Mouse (Mus musculus): ENCODE measurements around the gene Gpr158. TPM values are rescaled to one million over a fixed set of nuclear protein-coding genes. Genes with fewer than 3 reads are reported as not detected.

Gpr158 gene
- not detected in 2 replicates for polyA plus RNA-seq (2012; rRNA removed)

GRCm38 (mm10) chr2:21367345-21368111, at the start of gene Gpr158:
Gene Gpr158 (plus strand): TSS chr2:21367542.
- 6% methylated on average over 43 of the region's 43 CpGs for WGBS
- Histone ChIP-seq H3K4me3 (replicated peaks; ENCODE audit: extremely low read depth, low read depth, low read length) (no peak within 1 kb of the TSS), H3K4me1 (ENCODE audit: control insufficient read depth, insufficient read depth, low read length) (no peaks in the 10 kb centered on the region)
- TF ChIP-seq POLR2A (IDR thresholded peaks at IDR 0.05; ENCODE audit: borderline replicate concordance, extremely low read depth, low read depth, low read length): no peak
- TF ChIP-seq CTCF (IDR thresholded peaks at IDR 0.05; ENCODE audit: insufficient read depth, low read length): no peak
- DNase-seq: peak; percentile 14

GRCm38 (mm10) chr2:21343821-21344220, 23.5 kb upstream of the Gpr158 start:
- Histone ChIP-seq H3K4me1 (ENCODE audit: control insufficient read depth, insufficient read depth, low read length) (no peaks in the 10 kb centered on the region), H3K4me3 (replicated peaks; ENCODE audit: extremely low read depth, low read depth, low read length) (no peak overlapping the region)
- TF ChIP-seq POLR2A (IDR thresholded peaks at IDR 0.05; ENCODE audit: borderline replicate concordance, extremely low read depth, low read depth, low read length): no peak
- TF ChIP-seq CTCF (IDR thresholded peaks at IDR 0.05; ENCODE audit: insufficient read depth, low read length): no peak
- DNase-seq: no peak
- WGBS: 73% methylated on average over 5 of the region's 5 CpGs

- Histone ChIP-seq H3K4me3 (replicated peaks; ENCODE audit: extremely low read depth, low read depth, low read length) (no peak overlapping the region), H3K4me1 (ENCODE audit: control insufficient read depth, insufficient read depth, low read length) (no peaks in the 10 kb centered on the region)
- 14% methylated on average over 44 of the region's 44 CpGs for WGBS
- TF ChIP-seq POLR2A (IDR thresholded peaks at IDR 0.05; ENCODE audit: borderline replicate concordance, extremely low read depth, low read depth, low read length) (no peak), CTCF (IDR thresholded peaks at IDR 0.05; ENCODE audit: insufficient read depth, low read length) (no peak)
- DNase-seq: no peak
Measured at GRCm38 (mm10) chr2:21368351-21369170, 1.2 kb downstream of the Gpr158 start.

GRCm38 (mm10) chr2:21369171-21369485, 1.8 kb downstream of the Gpr158 start:
- WGBS: 42% methylated on average over 6 of the region's 6 CpGs
- DNase-seq: no peak
- TF ChIP-seq POLR2A (IDR thresholded peaks at IDR 0.05; ENCODE audit: borderline replicate concordance, extremely low read depth, low read depth, low read length): no peak
- no peak for TF ChIP-seq CTCF (IDR thresholded peaks at IDR 0.05; ENCODE audit: insufficient read depth, low read length)
- Histone ChIP-seq H3K4me1 (ENCODE audit: control insufficient read depth, insufficient read depth, low read length) (no peaks in the 10 kb centered on the region), H3K4me3 (replicated peaks; ENCODE audit: extremely low read depth, low read depth, low read length) (no peak overlapping the region)

GRCm38 (mm10) chr2:21369556-21369955, 2.2 kb downstream of the Gpr158 start:
- WGBS: 71% methylated on average over 2 of the region's 2 CpGs
- H3K4me1 ChIP-seq (ENCODE audit: control insufficient read depth, insufficient read depth, low read length): no peaks in the 10 kb centered on the region
- H3K4me3 ChIP-seq (replicated peaks; ENCODE audit: extremely low read depth, low read depth, low read length): no peak overlapping the region
- DNase-seq: no peak
- TF ChIP-seq POLR2A (IDR thresholded peaks at IDR 0.05; ENCODE audit: borderline replicate concordance, extremely low read depth, low read depth, low read length) (no peak), CTCF (IDR thresholded peaks at IDR 0.05; ENCODE audit: insufficient read depth, low read length) (no peak)

GRCm38 (mm10) chr2:21379516-21379915, 12.2 kb downstream of the Gpr158 start:
- TF ChIP-seq POLR2A (IDR thresholded peaks at IDR 0.05; ENCODE audit: borderline replicate concordance, extremely low read depth, low read depth, low read length): no peak
- TF ChIP-seq CTCF (IDR thresholded peaks at IDR 0.05; ENCODE audit: insufficient read depth, low read length): no peak
- WGBS: 63% methylated on average over 2 of the region's 2 CpGs
- Histone ChIP-seq H3K4me3 (replicated peaks; ENCODE audit: extremely low read depth, low read depth, low read length) (no peak overlapping the region), H3K4me1 (ENCODE audit: control insufficient read depth, insufficient read depth, low read length) (no peaks in the 10 kb centered on the region)
- DNase-seq: no peak

- no peak for TF ChIP-seq POLR2A (IDR thresholded peaks at IDR 0.05; ENCODE audit: borderline replicate concordance, extremely low read depth, low read depth, low read length)
- TF ChIP-seq CTCF (IDR thresholded peaks at IDR 0.05; ENCODE audit: insufficient read depth, low read length): no peak
- Histone ChIP-seq H3K4me3 (replicated peaks; ENCODE audit: extremely low read depth, low read depth, low read length) (no peak overlapping the region), H3K4me1 (ENCODE audit: control insufficient read depth, insufficient read depth, low read length) (no peaks in the 10 kb centered on the region)
- 15% methylated on average over 2 of the region's 2 CpGs for WGBS
- DNase-seq: no peak
Measured at GRCm38 (mm10) chr2:21392727-21393126, 25.4 kb downstream of the Gpr158 start.

- H3K4me1 ChIP-seq (ENCODE audit: control insufficient read depth, insufficient read depth, low read length): no peaks in the 10 kb centered on the region
- WGBS: 86% methylated on average over 12 of the region's 12 CpGs
- DNase-seq: no peak
- H3K4me3 ChIP-seq (replicated peaks; ENCODE audit: extremely low read depth, low read depth, low read length): no peak overlapping the region
- no peak for TF ChIP-seq CTCF (IDR thresholded peaks at IDR 0.05; ENCODE audit: insufficient read depth, low read length)
- TF ChIP-seq POLR2A (IDR thresholded peaks at IDR 0.05; ENCODE audit: borderline replicate concordance, extremely low read depth, low read depth, low read length): no peak
Measured at GRCm38 (mm10) chr2:21397347-21397746, 30.0 kb downstream of the Gpr158 start.

- TF ChIP-seq POLR2A (IDR thresholded peaks at IDR 0.05; ENCODE audit: borderline replicate concordance, extremely low read depth, low read depth, low read length) (no peak), CTCF (IDR thresholded peaks at IDR 0.05; ENCODE audit: insufficient read depth, low read length) (no peak)
- DNase-seq: no peak
- Histone ChIP-seq H3K4me1 (ENCODE audit: control insufficient read depth, insufficient read depth, low read length) (no peaks in the 10 kb centered on the region), H3K4me3 (replicated peaks; ENCODE audit: extremely low read depth, low read depth, low read length) (no peak overlapping the region)
- WGBS: 89% methylated on average over 3 of the region's 3 CpGs
Measured at GRCm38 (mm10) chr2:21399657-21400056, 32.3 kb downstream of the Gpr158 start.

All from lung, adult 2 months (tissue).